Mouse (Mus musculus) thymus, postnatal 0 days (tissue): ENCODE data around the gene Nectin2. TPM values are rescaled to one million over a fixed set of nuclear protein-coding genes. Genes with fewer than 3 reads are reported as not detected.

Source experiments
- DNase-seq: peaks from one replicate; pipeline ENCODE4 v3.0.0-alpha.2; 2015; ENCODE audit warnings: low spot score
- polyA plus RNA-seq: library from polyadenylated mRNA; unstranded; fragments of >200 nt; fragmentation: Nextera tagmentation; extraction: Ambion mirVana; gene quantifications from 2 replicates; pipeline ENCODE4 v1.2.1, GENCODE M21; 2015

The Nectin2 gene
- polyA plus RNA-seq, 1 experiment from 2014 or later: 7.1 TPM

- peak; percentile 45 for DNase-seq
These were observed 37.1 kb downstream of the Nectin2 start for GRCm38 (mm10) chr7:19713196-19713595.

DNA sequence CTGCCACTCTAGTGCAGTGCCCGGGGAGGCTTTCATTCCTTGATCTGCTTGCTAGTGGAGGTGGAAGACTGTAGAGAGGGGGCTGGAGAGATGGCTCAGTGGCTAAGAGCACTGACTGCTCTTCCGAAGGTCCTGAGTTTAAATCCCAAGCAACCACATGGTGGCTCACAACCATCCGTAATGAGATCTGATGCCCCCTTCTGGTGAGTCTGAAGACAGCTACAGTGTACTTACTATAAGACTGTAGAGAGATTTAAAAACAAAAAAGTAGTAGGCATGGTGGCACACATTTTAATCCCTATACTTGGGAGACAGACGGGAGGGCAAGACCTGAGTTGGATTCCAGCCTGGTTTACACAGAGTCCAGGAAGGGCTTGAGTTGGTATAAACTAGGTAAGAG, 37.9 kb downstream of the Nectin2 start:
- DNase-seq: peak; percentile 27

DNA sequence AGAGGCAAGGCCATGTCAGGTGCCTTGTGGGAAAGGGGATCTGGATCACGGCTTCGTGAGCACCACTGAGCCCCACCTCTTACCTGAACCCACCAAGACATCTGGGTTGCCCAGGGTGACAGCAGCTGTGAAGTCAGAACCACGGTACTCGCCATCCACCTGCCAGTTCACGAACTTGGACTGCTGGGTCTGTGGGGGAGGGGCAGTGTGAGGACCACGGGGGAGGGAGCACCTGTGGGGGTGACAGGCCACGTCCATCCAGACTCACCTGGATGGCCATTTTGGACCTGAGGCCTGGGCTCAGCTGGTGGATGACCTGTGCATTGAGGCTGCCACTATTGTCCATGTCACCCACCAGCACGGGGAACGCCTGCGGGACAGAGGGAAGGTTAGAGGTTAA, 39.6 kb downstream of the Nectin2 start:
- no peak for DNase-seq

DNA sequence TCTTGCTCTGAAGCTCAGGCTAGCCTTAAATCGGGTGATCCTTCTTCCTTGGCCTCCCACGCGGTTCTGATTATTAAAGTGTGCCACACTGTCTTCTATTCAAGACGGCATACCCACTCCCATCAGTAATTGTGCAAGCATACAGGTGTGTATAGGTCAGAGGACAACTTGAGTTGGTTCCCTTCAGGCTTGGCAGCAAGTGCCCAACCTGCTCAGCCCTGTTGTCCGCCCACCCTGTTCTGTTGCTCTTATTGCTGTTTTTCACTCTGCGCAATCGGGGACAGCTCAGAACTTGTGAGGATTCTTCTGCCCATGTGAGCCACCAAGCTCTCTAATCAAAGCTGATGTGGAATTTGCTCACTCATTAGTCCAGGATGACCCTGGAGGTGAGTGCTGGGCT, 45.0 kb downstream of the Nectin2 start:
- no peak for DNase-seq

DNA sequence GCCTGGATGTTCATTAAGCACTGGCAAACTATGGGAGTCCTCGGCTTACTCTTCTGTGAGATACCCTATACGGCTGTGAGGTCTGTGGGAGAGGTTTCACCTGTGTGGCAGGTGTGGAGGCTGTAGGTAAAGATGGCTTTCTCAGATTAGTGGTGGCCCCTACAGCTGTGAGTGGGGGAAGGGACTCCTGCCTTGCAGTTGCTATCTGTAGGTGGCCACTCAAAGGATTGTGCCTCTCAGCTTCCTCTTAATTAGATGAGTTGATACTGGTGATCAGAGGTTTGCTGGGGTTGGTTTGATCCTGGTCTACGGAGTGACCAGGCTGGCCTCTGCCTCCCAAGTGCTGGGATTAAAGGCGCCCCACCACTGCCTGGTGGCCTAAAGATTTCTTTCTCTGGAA, 45.8 kb downstream of the Nectin2 start:
- DNase-seq: no peak

- DNase-seq: no peak
These were observed 47.3 kb downstream of the Nectin2 start for GRCm38 (mm10) chr7:19702859-19703555.

DNA sequence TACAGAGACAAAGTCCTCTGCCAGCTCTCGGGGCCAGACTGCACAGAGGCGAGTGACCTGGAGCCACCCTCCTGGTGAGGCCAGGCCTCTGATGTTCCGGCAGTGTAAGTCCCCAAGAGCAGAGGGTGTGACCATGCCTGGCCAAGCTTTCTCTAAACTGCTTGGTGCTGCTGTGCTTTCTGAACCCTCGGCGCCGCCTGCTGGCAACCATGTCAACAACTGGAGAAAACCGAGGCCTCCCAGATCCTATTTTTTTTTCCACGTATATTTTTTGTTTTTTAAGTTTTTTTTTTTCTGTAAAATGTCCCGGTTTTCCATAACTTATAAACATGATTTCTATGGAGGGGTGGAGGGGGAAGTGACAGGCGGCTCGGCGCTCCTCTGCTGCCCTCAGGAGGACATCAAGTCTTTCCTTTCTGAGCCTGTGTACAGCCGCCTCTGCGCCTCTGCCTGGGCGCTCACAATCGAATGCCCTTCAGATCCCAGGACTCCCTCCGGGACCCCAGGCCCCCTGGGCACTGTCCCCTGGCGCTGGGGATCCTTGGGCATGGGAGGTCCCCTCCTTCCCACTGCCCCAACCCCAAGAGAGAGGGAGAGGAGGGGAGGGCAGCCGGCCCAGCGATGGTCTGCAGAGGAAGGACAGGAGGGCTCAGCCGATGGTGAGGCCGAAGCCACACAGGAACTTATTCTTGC, 49.1 kb downstream of the Nectin2 start:
- DNase-seq: peak; percentile 67

DNA sequence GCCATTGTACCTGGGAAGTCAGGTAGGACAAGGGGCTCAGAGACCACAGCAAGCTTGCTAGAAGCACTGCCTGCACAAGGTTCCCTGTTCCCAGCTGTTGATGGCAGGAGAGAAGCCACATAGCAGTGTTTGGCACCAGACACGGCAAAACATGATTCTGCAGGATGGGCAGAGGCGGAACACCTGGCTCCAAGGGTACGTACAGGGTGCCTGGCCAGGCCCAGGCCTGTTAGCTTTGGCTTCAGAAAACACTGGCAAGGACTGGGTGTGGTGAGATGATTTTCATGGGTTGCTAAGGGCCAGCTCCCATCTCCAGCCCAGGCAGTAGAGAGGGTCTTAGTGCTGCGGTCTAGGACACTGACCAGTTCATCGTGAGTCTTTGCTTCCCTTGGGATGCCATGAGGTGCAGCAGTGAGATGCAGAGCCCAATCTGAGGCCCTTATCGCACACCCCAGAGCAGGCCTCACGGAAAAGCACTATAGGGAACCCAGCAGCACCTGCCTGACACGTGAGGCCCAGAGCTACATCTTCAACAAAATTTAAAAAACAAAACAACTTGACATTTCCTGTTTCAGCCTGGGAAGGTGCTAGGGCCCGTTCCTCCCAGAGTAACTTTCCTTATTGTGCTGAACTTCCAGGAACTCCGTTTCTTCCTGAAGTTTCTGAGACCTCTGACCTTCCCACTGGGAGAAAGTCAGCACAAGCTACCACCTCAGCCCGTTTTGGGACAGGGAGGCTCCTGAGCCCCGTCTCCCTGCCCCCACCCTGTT, 49.8 kb downstream of the Nectin2 start:
- peak; percentile 66 for DNase-seq

DNA sequence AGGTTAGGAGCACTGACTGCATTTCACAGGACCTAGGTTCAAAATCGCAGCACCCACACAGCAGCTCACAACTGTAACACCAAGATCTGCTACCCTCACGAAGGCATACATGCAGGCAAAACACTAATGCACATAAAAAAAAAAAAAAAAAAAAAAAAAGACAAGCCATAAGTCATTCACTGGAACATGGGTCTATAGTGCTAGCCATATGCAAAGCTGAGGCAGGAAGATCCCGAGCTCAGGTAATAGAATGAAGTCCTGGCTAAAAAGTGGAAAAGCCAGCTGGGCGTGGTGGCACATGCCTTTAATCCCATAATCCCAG, 50.5 kb downstream of the Nectin2 start:
- DNase-seq: no peak

GRCm38 (mm10) chr7:19698907-19699826, 51.1 kb downstream of the Nectin2 start, which contains the start of gene Apoe:
Apoe (minus strand) TSS chr7:19699188.
- DNase-seq: peak; percentile 69

- no peak for DNase-seq
These were observed 52.1 kb downstream of the Nectin2 start for GRCm38 (mm10) chr7:19697949-19698906.

DNA sequence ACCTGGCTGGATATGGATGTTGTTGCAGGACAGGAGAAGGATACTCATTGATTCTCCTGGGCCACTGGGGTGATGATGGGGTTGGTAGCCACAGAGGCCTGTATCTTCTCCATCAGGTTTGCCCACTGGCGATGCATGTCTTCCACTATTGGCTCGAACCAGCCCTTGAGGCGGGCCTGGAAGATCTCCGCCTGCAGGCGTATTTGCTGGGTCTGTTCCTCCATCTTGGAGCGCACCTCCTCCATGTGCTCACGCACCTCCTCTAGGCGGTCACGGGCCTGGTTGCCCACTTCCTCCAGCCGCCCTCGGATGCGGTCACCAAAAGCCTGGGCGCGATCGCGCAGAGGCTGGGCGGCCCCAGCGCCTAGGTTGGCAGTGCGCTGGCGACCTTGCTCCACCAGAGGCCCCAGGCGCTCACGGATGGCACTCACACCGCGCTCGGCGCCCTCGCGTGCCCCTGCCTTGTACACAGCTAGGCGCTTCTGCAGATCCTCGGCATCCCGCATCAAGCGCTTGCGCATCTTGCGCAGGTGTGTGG, 53.9 kb downstream of the Nectin2 start:
- DNase-seq: no peak

DNA sequence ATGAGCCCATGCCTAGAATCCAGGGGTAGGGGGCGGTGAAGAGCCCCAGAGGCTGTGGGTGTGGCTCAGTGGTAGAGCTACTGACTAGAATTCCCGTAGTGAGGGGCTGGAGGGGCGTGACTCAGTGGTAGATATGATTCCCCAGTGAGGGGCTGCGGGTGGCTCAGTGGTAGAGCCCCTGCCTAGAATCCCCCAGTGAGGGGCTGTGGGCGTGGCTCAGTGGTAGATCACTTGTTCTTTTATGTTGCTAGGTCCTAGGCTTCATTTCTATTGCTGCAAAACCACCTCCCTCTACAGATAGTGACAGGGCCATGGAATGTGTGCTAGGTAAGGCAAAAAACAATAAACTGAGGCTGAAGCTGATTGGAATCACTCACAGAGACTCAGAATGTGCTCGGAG, 54.4 kb downstream of the Nectin2 start:
- no peak for DNase-seq

- DNase-seq: no peak
These were observed 55.1 kb downstream of the Nectin2 start for GRCm38 (mm10) chr7:19695213-19695594.

- DNase-seq: no peak
These were observed 55.7 kb downstream of the Nectin2 start for GRCm38 (mm10) chr7:19694336-19695212.

- no peak for DNase-seq
These were observed 56.9 kb downstream of the Nectin2 start for GRCm38 (mm10) chr7:19693421-19693820.

GRCm38 (mm10) chr7:19691873-19692865, 58.1 kb downstream of the Nectin2 start, which contains the start of gene Apoc1:
Apoc1 (minus strand) TSS chr7:19692660.
- DNase-seq: no peak
